Mouse (Mus musculus) olfactory bulb, adult 2 months (tissue): ENCODE data around the gene Map10. TPM values are rescaled to one million over a fixed set of nuclear protein-coding genes. Genes with fewer than 3 reads are reported as not detected.

Experiments used
- H3K27ac ChIP-seq: fragments of 200-500 bp; 2 replicates; pipeline ENCODE4 v1.5.1; 2012; ENCODE audit warnings: low read depth, low read length; ENCODE audit not compliant: insufficient read depth
- H3K4me1 ChIP-seq: fragments of 200-500 bp; 2 replicates; pipeline ENCODE4 v1.6.1; 2012; ENCODE audit warnings: low read length; ENCODE audit not compliant: control insufficient read depth, insufficient read depth
- H3K4me3 ChIP-seq: fragments of 200-500 bp; 2 replicates; pipeline ENCODE4 v1.5.1; 2012; ENCODE audit warnings: mild to moderate bottlenecking, low read depth, low read length, moderate library complexity; ENCODE audit not compliant: insufficient read depth
- CTCF ChIP-seq: fragments of 200-500 bp; IDR thresholded peaks from 2 replicates; pipeline ENCODE4 v1.5.1; 2012; ENCODE audit warnings: low read depth, mild to moderate bottlenecking, low read length, moderate library complexity; ENCODE audit not compliant: insufficient read depth
- POLR2A ChIP-seq: fragments of 200-500 bp; IDR thresholded peaks from 2 replicates; pipeline ENCODE4 v1.6.1; 2012; ENCODE audit warnings: mild to moderate bottlenecking, low read depth, low read length, moderate library complexity; ENCODE audit not compliant: insufficient read depth
- WGBS: fragments of 180-500 bp; shearing (Covaris S2); methylation state at CpG from one replicate; pipeline ENCODE4 v1.1.7; 2018; 5-methylcytosine and 5-hydroxymethylcytosine counted together
- polyA plus RNA-seq: library from polyadenylated mRNA; stranded (reverse); fragments of >200 nt; gene quantifications from 2 replicates; pipeline ENCODE4 v1.2.4, GENCODE M21; 2012; ENCODE audit warnings: low replicate concordance; ENCODE audit not compliant: missing spikeins, insufficient read depth, insufficient read length

Gene Map10
- polyA plus RNA-seq, 1 experiment, result not detected

DNA sequence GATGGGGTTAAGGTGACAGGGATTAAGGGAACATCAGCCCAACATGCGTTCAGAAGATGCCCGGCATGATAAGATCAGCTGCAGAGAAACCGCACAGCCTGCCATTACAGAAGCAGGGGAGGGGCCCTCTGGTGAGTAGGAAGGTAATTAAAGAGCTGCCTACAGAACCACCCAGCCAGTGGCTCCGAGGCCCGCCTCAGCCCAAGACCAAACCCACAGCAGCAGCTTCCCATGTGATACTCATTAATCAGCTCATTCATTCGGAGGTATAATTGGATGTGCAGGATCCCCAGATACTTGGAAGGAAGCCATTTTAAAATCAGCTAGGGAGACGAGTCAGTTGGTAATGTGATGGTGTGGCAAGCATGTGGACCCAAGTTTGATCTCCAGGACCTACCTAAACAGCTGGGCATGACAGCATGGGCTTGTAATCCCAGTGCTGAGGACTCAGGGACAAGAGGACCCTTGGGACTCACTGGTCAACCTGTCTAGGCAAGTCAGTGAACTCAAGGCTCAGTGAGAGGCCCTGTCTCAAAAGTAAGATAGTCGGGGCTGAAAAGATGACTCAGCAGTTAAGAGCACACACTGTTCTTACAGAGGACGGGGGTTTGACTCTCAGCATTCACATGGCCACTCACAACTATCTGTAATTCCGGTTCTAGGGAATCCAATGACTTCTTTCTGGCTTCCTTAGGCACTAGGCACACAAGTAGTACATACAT, 23.7 kb upstream of the Map10 start:
- WGBS, result 44% methylated on average over 10 of the region's 10 CpGs
- Histone ChIP-seq H3K4me1 (peaks cover 5% of the 10 kb centered on the region; the same call in 1 of the 2 replicates), H3K27ac (no peak overlapping the region), H3K4me3 (no peak overlapping the region)
- TF ChIP-seq CTCF (no peak), POLR2A (no peak)

- TF ChIP-seq CTCF (no peak), POLR2A (no peak)
- WGBS, result 80% methylated on average over 4 of the region's 4 CpGs
- no peak overlapping the region for H3K4me3 ChIP-seq
- peaks cover 8% of the 10 kb centered on the region for H3K4me1 ChIP-seq
- H3K27ac ChIP-seq, result no peak overlapping the region
These were observed 20.2 kb upstream of the Map10 start for GRCm38 (mm10) chr8:125649447-125649846.

- no peak overlapping the region for H3K4me3 ChIP-seq
- H3K4me1 ChIP-seq, result peaks cover 8% of the 10 kb centered on the region
- 96% methylated on average over 2 of the region's 2 CpGs for WGBS
- no peak overlapping the region for H3K27ac ChIP-seq
- TF ChIP-seq POLR2A (no peak), CTCF (no peak)
These were observed 14.8 kb upstream of the Map10 start for GRCm38 (mm10) chr8:125654821-125655220.

DNA sequence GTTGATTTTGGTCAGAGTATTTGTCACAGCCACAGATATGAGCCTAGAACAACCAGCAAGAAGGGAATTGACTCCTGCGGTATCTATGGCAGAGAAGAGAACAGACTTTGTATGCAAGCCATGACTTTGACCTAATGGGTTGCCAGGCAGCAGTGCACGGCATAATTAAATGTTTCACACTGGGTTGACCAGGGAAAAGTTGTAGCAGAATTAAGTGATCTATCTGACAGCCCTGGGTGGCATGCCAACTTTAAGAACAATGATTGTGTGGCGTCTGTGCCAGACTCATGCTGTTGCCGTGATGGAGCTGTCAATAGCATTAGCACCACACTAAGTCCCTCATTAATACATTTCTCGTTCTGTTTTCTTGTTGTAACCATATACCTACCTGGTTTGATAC, 11.1 kb upstream of the Map10 start:
- H3K4me1 ChIP-seq, result no peaks in the 10 kb centered on the region
- TF ChIP-seq POLR2A (no peak), CTCF (no peak)
- 67% methylated on average over 5 of the region's 5 CpGs for WGBS
- no peak overlapping the region for H3K4me3 ChIP-seq
- H3K27ac ChIP-seq, result no peak overlapping the region

GRCm38 (mm10) chr8:125658926-125659325, 10.7 kb upstream of the Map10 start:
- Histone ChIP-seq H3K27ac (no peak overlapping the region), H3K4me1 (no peaks in the 10 kb centered on the region), H3K4me3 (no peak overlapping the region)
- 72% methylated on average over 4 of the region's 4 CpGs for WGBS
- TF ChIP-seq POLR2A (no peak), CTCF (no peak)

GRCm38 (mm10) chr8:125660397-125660796, 9.2 kb upstream of the Map10 start:
- WGBS, result 89% methylated on average over 6 of the region's 6 CpGs
- no peak overlapping the region for H3K27ac ChIP-seq

DNA sequence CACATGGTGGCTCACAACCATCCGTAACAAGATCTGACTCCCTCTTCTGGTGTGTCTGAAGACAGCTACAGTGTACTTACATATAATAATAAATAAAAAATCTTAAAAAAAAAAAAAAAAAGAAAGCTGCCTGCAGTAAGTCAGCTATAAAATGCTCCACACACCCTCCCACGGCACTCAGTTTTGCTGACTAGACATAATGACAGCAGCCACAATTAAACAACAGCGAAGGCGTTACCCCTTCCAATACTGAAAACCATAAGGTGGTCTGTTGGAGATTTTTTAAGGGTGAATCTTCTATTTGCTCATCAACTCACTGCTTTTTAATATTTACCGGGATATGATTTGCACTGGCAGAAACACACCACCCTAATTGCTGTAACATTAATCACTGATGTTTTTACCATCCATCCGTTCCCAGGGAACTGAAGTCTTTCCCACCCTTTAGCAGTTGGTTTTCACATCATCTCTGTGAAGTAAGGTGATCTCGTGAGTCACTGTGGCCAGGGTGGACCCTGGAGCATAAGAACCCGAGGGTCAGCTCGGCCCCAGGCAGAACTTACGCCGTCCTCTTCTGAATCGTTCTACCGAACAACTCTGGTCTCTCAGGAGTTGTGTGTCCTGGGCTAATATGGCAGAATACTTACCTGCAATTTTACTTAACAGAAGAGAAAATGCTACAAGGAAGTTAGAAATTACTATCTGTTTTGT, 7.5 kb upstream of the Map10 start:
- H3K27ac ChIP-seq, result no peak overlapping the region
- H3K4me3 ChIP-seq, result no peak overlapping the region
- no peak for TF ChIP-seq POLR2A
- 92% methylated on average over 13 of the region's 13 CpGs for WGBS
- no peaks in the 10 kb centered on the region for H3K4me1 ChIP-seq

More at GRCm38 (mm10) chr8:125660397-125660796, 9.2 kb upstream of the Map10 start:
- Histone ChIP-seq H3K4me3 (no peak overlapping the region), H3K4me1 (no peaks in the 10 kb centered on the region)
- TF ChIP-seq POLR2A, result no peak
- TF ChIP-seq CTCF, result no peak

DNA sequence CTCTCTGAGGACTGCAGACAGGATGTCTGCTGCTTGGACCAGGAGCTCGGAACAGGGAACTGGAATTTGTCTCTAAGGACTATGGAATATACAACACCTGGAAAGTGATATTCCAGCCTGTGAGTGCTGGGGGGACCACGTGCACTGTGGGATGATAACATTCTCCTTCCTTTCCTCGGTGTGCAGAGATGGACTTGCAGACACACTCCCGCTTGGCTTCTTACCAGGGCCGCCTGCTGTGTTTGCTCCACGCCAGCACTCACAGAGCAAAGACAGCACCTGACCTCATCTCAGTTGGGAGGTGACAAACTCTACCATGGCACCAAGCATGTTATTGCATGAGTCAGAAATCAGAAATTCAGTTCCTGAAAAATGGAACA, 7.0 kb upstream of the Map10 start:
- Histone ChIP-seq H3K4me3 (no peak overlapping the region), H3K4me1 (no peaks in the 10 kb centered on the region), H3K27ac (no peak overlapping the region)
- whole genome bisulfite sequencing, result 72% methylated on average over 6 of the region's 6 CpGs
- TF ChIP-seq POLR2A, result no peak
- no peak for TF ChIP-seq CTCF

DNA sequence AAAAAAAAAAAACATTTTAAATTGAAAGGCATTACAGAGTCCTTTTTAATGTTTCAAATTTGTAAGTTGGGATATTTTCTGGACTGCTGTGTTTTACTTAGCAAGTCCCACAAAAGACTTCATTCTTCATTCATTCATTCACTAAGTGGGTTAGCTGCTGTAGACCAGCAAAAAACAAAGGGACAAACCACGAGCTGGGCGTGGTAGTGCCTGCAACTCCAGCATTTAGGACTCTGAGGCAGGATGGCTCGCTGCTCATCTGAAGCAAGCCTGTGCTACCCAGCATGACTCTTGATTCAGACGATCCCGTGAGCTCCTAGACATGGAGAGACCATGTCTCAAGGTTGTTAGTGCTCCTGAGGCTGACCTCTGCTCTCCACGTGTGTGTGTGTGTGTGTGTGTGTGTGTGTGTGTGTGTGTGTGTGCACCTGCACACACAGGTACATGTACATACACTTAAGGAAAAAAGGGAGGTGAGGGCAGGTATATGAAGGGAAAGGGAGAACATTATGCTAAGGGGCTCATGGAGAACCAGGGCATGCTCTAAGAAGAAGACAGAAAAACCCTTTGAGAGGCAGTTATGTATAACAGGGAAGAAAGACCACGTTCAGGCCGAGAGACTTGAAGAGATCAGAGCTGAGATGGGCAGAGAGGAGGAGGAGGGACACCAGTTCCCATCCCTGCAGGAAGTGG, 4.3 kb upstream of the Map10 start:
- Histone ChIP-seq H3K4me1 (peaks cover 12% of the 10 kb centered on the region), H3K27ac (no peak overlapping the region), H3K4me3 (no peak overlapping the region)
- TF ChIP-seq CTCF, result no peak
- TF ChIP-seq POLR2A, result no peak
- 65% methylated on average over 8 of the region's 8 CpGs for WGBS
